Mouse (Mus musculus) thymus, postnatal 36 days (tissue): ENCODE data around the gene Mbd6.

Experiments used
- DNase-seq, 2 experiments: peaks; one replicate each; pipeline ENCODE4 v3.0.0; 2022; ENCODE audit warnings: mixed read lengths in 2 of 2

The Mbd6 gene

DNA sequence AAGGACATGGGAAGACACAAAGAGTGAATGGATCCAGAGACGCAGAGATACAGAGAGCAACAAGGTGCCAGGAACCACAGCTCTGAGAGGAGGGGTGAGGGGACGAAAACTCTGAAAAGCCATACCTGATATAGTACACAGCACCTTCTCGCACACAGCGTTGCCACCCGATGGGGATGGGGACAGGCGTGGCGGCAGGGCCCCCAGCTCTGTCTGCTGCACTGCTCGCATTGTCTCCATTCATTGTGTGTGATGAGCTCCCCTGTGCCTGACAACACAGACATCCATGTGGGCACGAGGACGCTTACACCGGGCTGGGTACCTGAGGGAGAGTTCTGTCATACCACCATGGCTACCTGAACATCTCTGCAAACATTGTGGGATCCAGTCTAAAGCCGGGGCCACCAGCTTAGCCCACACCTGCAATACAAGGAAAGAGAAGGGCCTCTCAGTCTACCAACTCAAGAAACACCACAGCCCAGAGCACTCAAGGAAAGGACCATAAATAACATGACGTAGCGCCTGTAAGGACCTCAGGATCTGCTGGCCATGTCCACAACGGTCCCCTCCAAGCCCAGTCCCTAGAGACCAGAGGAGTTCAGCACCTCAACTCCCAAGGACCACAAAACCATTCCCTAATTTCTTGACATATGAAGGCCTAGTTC lies 1.4 kb downstream of the Mbd6 start:
- no peak for DNase-seq

DNA sequence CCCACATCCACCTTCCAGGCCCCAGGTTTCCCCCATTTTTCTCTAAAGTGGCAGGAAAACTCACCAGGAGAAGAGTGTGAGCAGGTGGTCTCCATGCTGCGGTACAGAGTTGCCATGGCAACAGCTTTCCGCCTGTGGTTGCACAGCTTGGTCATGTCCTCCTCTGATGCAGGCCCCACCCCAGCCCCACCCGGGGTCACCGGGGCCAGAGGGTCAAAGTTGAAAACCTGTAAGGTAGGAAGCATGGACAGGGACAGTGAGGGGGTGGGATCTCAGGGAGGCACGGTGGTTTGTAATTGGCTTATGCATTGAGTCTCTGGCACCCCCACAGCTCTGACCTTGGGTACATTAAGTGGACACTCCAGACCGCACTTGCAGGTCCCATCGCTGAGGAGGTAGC lies 2.1 kb downstream of the Mbd6 start:
- DNase-seq, result peak in 1 of 2 experiments; percentile 42

DNA sequence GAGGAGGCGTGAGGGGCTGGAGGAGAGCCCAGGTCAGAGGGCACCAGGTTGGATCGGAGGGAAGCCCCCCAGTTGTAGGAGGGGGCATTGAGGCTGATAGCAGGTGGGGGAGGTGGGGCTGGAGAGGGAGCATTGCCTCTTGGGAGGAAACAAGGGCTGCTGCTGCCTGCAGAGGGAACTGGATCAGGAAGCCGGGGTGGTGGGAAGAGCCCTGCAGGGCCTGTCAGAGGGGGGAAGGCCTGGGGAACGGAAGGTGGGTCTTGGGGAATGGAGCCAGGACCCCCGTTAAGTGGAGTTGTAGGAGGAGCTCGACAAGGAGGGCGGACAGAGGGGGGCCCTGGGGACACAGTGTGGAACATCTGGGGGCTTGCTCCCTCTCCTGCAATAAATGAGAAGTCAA lies 2.6 kb downstream of the Mbd6 start:
- no peak for DNase-seq

- DNase-seq, result no peak
Measured at GRCm38 (mm10) chr10:127285644-127286043, 3.2 kb downstream of the Mbd6 start.

- DNase-seq, result no peak
Measured at GRCm38 (mm10) chr10:127284724-127285500, 3.9 kb downstream of the Mbd6 start.

- no peak for DNase-seq
Measured at GRCm38 (mm10) chr10:127284105-127284622, 4.7 kb downstream of the Mbd6 start.

- DNase-seq, result no peak
Measured at GRCm38 (mm10) chr10:127282620-127283215, 6.1 kb downstream of the Mbd6 start.

GRCm38 (mm10) chr10:127281316-127281715 lies 7.5 kb downstream of the Mbd6 start:
- DNase-seq, result no peak

GRCm38 (mm10) chr10:127279730-127280129 lies 9.1 kb downstream of the Mbd6 start:
- DNase-seq, result no peak

GRCm38 (mm10) chr10:127274261-127275022 lies 14.4 kb downstream of the Mbd6 start:
- no peak for DNase-seq

DNA sequence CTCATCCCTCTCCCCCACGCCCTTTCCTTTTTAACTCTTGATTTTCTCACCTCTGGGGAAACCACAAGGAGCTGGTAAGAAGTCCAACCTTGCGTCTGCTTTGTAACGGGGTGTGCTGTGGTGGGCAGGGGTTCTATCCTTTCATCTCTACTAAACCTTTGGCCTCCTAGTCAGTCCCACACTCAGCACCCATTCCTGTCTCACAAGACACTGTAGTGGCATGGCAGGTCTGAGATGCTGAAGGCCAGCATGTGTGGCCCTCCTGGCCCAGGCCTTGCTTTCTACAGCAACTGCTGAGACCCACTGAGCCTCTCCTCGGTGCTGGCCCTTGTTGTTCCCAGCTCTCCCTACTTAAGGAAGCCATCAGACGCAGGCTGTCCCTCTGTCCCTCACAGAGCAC lies 16.4 kb downstream of the Mbd6 start:
- no peak for DNase-seq

- DNase-seq, result no peak
Measured at GRCm38 (mm10) chr10:127269884-127270283, 18.9 kb downstream of the Mbd6 start.

DNA sequence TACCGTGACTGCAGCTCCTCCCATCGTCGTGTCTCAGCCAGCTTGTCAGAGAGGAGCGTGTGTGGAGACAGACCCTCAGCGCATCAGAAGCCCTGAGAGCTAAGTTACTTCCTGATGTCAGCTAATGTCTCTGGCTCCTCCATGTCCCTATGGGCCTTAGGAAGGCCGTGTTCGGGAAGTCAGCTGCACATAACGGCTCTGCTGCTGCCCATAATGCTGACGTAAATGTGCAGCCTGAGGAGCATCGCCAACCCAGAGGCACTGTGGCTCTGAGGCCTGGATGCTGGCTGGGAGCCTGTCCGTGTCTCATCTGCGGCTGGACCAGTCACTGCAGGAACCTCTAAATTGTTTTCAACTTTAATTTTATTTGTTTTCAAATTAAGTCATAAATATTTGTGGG lies 19.8 kb downstream of the Mbd6 start:
- DNase-seq, result no peak

DNA sequence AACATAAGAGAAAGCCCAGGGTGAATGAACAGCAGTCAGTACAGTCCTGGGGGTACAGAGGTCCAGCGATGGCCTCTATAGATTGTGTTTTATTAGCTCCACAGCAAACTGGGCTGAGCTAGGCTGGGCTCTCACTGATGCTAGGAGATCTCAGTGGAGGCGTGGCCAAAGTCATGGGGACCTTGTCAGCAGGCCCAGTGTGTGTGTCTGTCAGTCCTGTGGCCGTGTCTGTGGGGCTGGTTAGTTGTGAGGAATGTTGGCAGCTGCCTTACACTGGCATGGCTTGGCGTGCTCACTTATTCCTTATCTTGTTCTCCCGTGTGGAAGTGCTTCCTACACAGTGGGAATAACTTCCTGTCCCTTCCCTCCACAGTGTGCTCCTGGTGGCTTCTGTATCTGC lies 20.4 kb downstream of the Mbd6 start:
- no peak for DNase-seq

DNA sequence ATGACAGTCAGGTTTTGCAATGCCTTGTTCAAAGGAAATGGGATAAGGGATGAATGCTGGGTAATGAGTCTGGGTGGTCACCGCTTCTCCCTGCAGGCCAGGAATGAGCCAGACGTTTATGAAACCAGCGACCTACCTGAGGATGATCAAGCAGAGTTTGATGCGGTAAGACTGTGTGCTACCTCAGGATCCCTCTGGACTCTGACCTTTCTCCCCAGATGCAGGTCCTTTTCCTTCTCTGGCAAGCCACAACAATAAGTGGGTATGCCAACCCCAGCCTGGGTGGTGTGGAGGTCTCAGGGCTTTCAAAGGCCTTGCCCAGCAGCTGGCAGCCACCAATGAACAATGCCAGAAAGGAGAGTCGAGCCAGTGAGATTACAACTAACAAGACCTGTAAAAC lies 21.5 kb downstream of the Mbd6 start:
- DNase-seq, result no peak

DNA sequence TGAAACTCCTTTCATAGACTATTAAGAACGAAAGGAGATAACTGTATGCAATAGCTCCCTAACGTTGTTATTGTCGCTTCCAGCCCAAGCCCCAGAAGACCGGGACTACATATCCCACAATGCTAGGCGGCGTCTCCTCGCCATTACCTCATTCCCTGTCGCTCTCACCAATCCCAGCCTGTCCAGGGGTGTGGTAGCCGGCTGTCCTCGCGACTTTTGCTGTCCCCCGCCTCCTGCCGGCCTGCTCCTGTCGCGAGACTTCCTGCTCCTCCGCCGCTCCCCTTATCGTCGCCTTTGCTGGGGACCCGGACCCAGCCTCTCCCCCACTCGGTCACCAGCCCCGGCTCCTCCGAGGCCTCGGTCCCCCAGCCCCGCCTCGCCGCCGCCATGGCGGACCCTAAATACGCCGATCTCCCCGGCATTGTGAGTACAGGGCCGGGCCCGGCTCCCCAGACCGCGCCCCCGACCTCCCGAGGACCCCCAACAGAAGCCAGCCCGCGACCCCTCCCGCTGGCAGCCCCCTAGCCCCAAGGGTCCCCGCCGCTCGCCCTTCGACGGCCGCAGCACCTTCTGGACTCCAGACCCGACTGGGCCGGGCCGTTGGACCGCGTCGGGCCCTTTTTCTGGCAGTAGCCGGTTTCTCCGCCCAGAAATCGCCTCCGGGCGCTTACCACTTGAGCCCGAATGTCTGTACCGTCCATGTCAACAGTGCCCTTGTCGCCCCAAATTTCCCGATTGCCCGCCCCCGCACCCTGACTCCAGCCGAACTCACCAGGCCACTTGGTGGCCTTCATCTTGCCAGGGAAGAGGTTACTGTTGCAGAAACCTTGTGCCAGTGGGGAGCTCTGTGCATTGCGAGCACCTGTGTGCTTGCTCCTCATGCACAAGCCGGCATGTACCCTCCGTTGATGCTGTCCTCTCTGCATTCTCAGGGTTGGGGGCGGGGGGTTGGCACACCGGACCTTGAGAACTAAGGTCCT lies 22.4 kb downstream of the Mbd6 start, which contains the start of gene Dctn2:
Gene Dctn2 (plus strand): TSS at position 257 of the 980 bp plus-strand sequence.
- peak; percentile 86 to 91 for DNase-seq

DNA sequence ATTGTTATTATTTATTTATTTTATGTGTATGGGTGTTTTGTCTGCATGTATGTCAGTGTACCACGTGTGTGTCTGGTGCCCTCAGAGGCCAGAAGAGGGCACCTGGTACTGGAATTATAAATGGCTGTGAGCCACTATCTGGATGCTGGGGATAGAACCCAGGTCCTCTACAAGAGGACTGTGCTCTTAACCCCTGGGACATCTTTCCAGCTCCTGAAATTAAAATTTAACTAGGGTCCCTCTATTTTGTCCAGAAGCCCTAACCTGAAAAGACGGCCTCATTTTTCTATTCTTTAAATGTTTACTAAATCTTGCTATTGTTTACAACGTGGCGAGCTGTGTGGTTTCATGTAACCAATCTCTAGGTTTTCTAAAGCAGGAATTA lies 23.1 kb downstream of the Mbd6 start:
- peak in 1 of 2 experiments; percentile 26 for DNase-seq

GRCm38 (mm10) chr10:127264971-127265370 lies 23.8 kb downstream of the Mbd6 start:
- DNase-seq, result no peak

GRCm38 (mm10) chr10:127264336-127264735 lies 24.5 kb downstream of the Mbd6 start:
- DNase-seq, result no peak

GRCm38 (mm10) chr10:127263631-127264030 lies 25.2 kb downstream of the Mbd6 start:
- DNase-seq, result no peak

- peak; percentile 53 to 63 for DNase-seq
Measured at GRCm38 (mm10) chr10:127262548-127263398, 26.0 kb downstream of the Mbd6 start, which contains the start of gene Kif5a. Gene Kif5a (minus strand): TSS chr10:127263348.
